Mouse (Mus musculus) frontal cortex, postnatal 14 days (tissue): Measurements from ENCODE around the gene Med9.
A peak's percentile ranks its signal among the peaks of the same experiment; 100 is the strongest.

ENCODE experiments used
- DNase-seq, 2 experiments: peaks; one replicate each; pipeline ENCODE4 v3.0.0; 2022; ENCODE audit warnings: low spot score in 2 of 2

Med9 gene

GRCm38 (mm10) chr11:59947752-59948400 is at the start of gene Med9:
TSS of gene Med9 (plus strand) at chr11:59948206.
- peak; percentile 92 to 95 for DNase-seq

GRCm38 (mm10) chr11:59899711-59900685 is 48.0 kb upstream of the Med9 start:
- no peak for DNase-seq

GRCm38 (mm10) chr11:59900995-59901394 is 47.0 kb upstream of the Med9 start:
- no peak for DNase-seq

- DNase-seq, result no peak
Measured at GRCm38 (mm10) chr11:59902045-59902726, 45.8 kb upstream of the Med9 start.

- no peak for DNase-seq
Measured at GRCm38 (mm10) chr11:59906521-59907123, 41.4 kb upstream of the Med9 start.

- no peak for DNase-seq
Measured at GRCm38 (mm10) chr11:59908446-59908845, 39.6 kb upstream of the Med9 start.

- DNase-seq, result no peak
Measured at GRCm38 (mm10) chr11:59910586-59910985, 37.4 kb upstream of the Med9 start.

- no peak for DNase-seq
Measured at GRCm38 (mm10) chr11:59911523-59911922, 36.5 kb upstream of the Med9 start.

GRCm38 (mm10) chr11:59913702-59914101 is 34.3 kb upstream of the Med9 start:
- DNase-seq, result no peak

- DNase-seq, result no peak
Measured at GRCm38 (mm10) chr11:59918014-59918413, 30.0 kb upstream of the Med9 start.

- DNase-seq, result no peak
Measured at GRCm38 (mm10) chr11:59919401-59919800, 28.6 kb upstream of the Med9 start.

- DNase-seq, result no peak
Measured at GRCm38 (mm10) chr11:59920331-59920730, 27.7 kb upstream of the Med9 start.

- DNase-seq, result no peak
Measured at GRCm38 (mm10) chr11:59921265-59921664, 26.7 kb upstream of the Med9 start.

- no peak for DNase-seq
Measured at GRCm38 (mm10) chr11:59930031-59930430, 18.0 kb upstream of the Med9 start.

GRCm38 (mm10) chr11:59932560-59933337 is 15.3 kb upstream of the Med9 start:
- no peak for DNase-seq

- no peak for DNase-seq
Measured at GRCm38 (mm10) chr11:59933943-59934342, 14.1 kb upstream of the Med9 start.

GRCm38 (mm10) chr11:59937023-59937422 is 11.0 kb upstream of the Med9 start:
- no peak for DNase-seq

GRCm38 (mm10) chr11:59937615-59938014 is 10.4 kb upstream of the Med9 start:
- no peak for DNase-seq

- DNase-seq, result no peak
Measured at GRCm38 (mm10) chr11:59939821-59940220, 8.2 kb upstream of the Med9 start.

- DNase-seq, result no peak
Measured at GRCm38 (mm10) chr11:59940645-59941044, 7.4 kb upstream of the Med9 start.

- DNase-seq, result no peak
Measured at GRCm38 (mm10) chr11:59941391-59941790, 6.6 kb upstream of the Med9 start.
